Mouse (Mus musculus): Measurements from ENCODE around the gene Olfr32.
"Not testable (repeated sequence)": the region's sequence is repeated elsewhere in the genome, so short reads cannot be mapped to it uniquely, and the experiment has no call there.

Olfr32 gene

DNA sequence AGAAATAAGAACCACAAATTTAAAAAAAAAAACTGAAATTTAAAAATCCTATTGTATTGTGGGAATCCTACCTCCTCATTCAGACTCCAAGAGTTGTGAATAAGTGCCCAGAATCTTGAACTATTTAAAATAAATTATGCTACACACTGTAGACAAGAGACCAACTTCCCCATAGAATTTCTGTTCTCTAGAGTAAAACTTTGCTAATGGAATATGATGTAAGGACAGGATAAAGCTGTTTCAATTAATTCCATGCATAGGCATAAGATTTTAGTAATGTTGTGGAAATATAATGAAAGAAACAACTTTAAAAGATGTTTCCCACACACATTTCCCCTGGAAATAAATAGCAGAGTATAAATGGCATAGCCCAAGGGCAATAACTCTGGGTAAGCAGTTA, at the start of gene Olfr32:
Olfr32 (minus strand) TSS at position 101 of the 400 bp plus-strand sequence.
- no peak for DNase-seq (ENCODE audit: low read depth, low spot score)

DNA sequence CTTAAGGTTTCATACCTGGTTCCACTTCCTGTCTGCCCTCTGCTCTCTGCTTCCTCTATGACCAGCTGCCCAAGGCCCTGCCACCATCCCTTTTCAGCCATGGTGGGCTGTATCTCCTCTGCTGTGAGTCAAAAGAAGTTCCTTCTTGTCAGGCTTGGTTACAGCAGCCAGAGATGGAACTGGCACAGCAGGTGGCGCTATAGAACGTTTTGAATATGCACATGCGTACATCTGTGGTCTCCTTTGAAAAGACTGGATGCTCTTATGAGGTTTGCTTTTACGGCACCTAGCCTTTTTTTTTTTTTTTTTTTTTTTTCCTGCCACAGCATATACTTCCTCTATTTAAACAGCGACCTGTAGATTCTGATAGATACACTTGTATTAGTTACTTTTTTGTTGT, 45.0 kb upstream of the Olfr32 start:
- DNase-seq (ENCODE audit: low read depth, low spot score) = not testable (repeated sequence)

DNA sequence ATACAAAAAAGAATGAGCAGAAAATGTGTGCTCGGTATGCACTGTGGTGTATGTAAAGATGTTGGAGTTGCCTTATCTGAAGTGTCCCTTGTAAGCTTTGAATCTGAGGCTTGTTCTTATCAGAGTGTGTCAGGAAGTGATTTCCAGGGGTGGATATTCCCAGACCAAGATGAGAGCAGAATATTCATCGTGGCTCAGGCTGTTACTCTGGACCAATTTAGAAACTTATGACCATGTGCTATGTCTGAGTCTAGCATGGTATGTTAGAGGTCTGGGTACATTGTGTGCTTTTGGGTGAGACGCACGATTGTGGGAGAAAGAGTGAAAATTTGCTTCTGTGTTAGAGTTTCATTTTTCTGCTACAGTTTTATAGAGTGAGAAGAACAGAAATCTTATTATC, 44.0 kb upstream of the Olfr32 start:
- DNase-seq (ENCODE audit: low read depth, low spot score) = not testable (repeated sequence)

DNA sequence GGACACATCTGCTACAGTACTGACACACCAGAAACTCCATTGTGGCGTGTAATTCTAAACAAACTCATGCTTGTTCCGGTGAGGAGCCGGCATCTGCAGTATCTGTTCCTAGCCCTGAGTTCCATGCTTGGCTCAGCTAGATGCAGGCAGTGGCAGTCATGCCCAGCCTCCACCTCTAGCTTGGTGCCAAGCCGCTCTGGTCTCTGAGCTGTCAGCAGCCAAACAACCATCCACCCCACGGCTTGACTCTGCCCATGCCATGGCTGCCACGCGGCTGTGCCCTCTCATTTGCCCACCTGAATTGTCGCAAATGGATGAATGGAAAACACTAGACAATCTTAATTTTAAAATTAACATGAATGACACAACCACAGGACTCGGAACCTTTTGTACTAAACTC, 11.8 kb upstream of the Olfr32 start:
- no peak for DNase-seq (ENCODE audit: low read depth, low spot score)

DNA sequence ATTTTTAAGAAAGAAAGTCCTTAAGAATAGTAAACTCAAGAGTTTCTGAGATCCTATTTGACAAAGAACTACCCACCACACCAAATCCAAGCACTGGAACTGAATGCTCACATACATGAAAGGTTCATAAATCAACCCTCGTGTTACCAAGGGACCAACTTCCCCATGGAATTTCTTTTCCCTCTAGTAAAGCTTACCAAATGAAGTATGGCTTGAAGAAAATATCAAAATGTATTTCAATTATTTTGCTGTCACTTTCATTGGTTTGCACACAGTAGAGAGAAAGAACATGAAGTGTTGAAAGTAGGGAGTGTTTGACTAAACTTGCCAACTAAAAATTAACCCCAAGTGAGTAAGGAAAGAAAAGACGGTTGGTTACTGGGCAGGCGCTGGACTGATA, 10.9 kb upstream of the Olfr32 start, which contains the start of gene Olfr1270:
Olfr1270 (minus strand) TSS at position 101 of the 400 bp plus-strand sequence.
- DNase-seq (ENCODE audit: low read depth, low spot score) = no peak

DNA sequence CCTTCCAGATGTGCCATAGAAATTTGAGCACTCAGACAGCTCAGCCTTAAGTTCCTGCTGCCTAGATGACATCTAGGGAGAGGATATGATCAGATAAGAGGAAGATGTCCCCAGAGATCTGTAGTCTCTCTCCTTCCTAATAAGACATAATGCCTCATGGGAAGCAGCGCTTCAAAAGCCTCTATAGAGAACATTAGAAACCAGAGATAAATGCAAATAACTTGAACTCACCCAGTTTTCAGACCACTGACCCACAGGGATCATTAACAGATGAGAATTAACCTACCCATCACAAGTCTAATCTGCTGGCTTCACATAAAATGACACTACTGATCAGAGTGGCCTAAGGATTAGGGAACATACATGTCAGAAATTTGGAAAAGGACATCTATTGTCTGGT, 20.8 kb downstream of the Olfr32 start, which contains the start of gene Olfr1269:
Olfr1269 (minus strand) TSS at position 101 of the 400 bp plus-strand sequence.
- DNase-seq (ENCODE audit: low read depth, low spot score) = no peak
